Mouse (Mus musculus) bone marrow macrophage, adult 2 months (primary cell): ENCODE results near the gene Grm7. TPM values are rescaled to one million over a fixed set of nuclear protein-coding genes. Genes with fewer than 3 reads are reported as not detected.

Experiments
- H3K27ac ChIP-seq: 2 replicates; pipeline ENCODE4 v1.5.1; 2012; ENCODE audit warnings: low read depth, low read length; ENCODE audit not compliant: insufficient read depth
- H3K4me1 ChIP-seq: 2 replicates; pipeline ENCODE4 v1.6.1; 2012; ENCODE audit warnings: low read length; ENCODE audit not compliant: control insufficient read depth, insufficient read depth
- H3K4me3 ChIP-seq: 2 replicates; pipeline ENCODE4 v1.5.1; 2012; ENCODE audit warnings: mild to moderate bottlenecking, low read length, moderate library complexity; ENCODE audit not compliant: insufficient read depth
- CTCF ChIP-seq: IDR thresholded peaks from 2 replicates; pipeline ENCODE4 v1.5.1; 2012; ENCODE audit warnings: low read depth, mild to moderate bottlenecking, low read length, moderate library complexity
- POLR2A ChIP-seq: IDR thresholded peaks from 2 replicates; pipeline ENCODE4 v1.6.1; 2012; ENCODE audit warnings: mild to moderate bottlenecking, low read depth, low read length, borderline replicate concordance
- polyA plus RNA-seq: library from polyadenylated mRNA; stranded (reverse); fragments of >200 nt; gene quantifications from 2 replicates; pipeline ENCODE4 v1.2.4, GENCODE M21; 2012; ENCODE audit not compliant: missing spikeins, insufficient read depth, insufficient read length

The Grm7 gene
- polyA plus RNA-seq, 1 experiment = not detected

GRCm38 (mm10) chr6:110818236-110818635, 172.9 kb downstream of the Grm7 start:
- Histone ChIP-seq H3K27ac (no peak overlapping the region), H3K4me3 (no peak overlapping the region), H3K4me1 (no peaks in the 10 kb centered on the region)
- no peak for TF ChIP-seq POLR2A
- no peak for TF ChIP-seq CTCF

- no peak overlapping the region for H3K27ac ChIP-seq
Observed at GRCm38 (mm10) chr6:110868311-110868710, 222.9 kb downstream of the Grm7 start.

GRCm38 (mm10) chr6:110982013-110982412, 336.6 kb downstream of the Grm7 start:
- no peaks in the 10 kb centered on the region for H3K4me1 ChIP-seq
- no peak overlapping the region for H3K4me3 ChIP-seq
- no peak overlapping the region for H3K27ac ChIP-seq
- TF ChIP-seq POLR2A = no peak
- TF ChIP-seq CTCF = no peak

More at GRCm38 (mm10) chr6:110868311-110868710, 222.9 kb downstream of the Grm7 start:
- H3K4me1 ChIP-seq = no peaks in the 10 kb centered on the region
- H3K4me3 ChIP-seq = no peak overlapping the region
- TF ChIP-seq CTCF (no peak), POLR2A (no peak)

GRCm38 (mm10) chr6:111039099-111039498, 393.7 kb downstream of the Grm7 start:
- TF ChIP-seq CTCF (no peak), POLR2A (no peak)

GRCm38 (mm10) chr6:111045896-111046295, 400.5 kb downstream of the Grm7 start:
- H3K27ac ChIP-seq = no peak overlapping the region
- H3K4me3 ChIP-seq = no peak overlapping the region
- TF ChIP-seq CTCF (no peak), POLR2A (no peak)
- no peaks in the 10 kb centered on the region for H3K4me1 ChIP-seq

More at GRCm38 (mm10) chr6:111039099-111039498, 393.7 kb downstream of the Grm7 start:
- H3K4me3 ChIP-seq = no peak overlapping the region
- H3K27ac ChIP-seq = no peak overlapping the region
- H3K4me1 ChIP-seq = no peaks in the 10 kb centered on the region

GRCm38 (mm10) chr6:111049247-111049646, 403.9 kb downstream of the Grm7 start:
- TF ChIP-seq POLR2A (no peak), CTCF (no peak)
- no peak overlapping the region for H3K4me3 ChIP-seq
- no peaks in the 10 kb centered on the region for H3K4me1 ChIP-seq
- no peak overlapping the region for H3K27ac ChIP-seq

GRCm38 (mm10) chr6:111054001-111054975, 408.9 kb downstream of the Grm7 start:
- TF ChIP-seq POLR2A (no peak), CTCF (no peak)
- H3K27ac ChIP-seq = no peak overlapping the region
- no peaks in the 10 kb centered on the region for H3K4me1 ChIP-seq
- no peak overlapping the region for H3K4me3 ChIP-seq

GRCm38 (mm10) chr6:111057798-111058197, 412.4 kb downstream of the Grm7 start:
- no peak overlapping the region for H3K4me3 ChIP-seq
- TF ChIP-seq POLR2A (no peak), CTCF (no peak)
- H3K27ac ChIP-seq = no peak overlapping the region
- no peaks in the 10 kb centered on the region for H3K4me1 ChIP-seq

- TF ChIP-seq POLR2A = no peak
- TF ChIP-seq CTCF = no peak
- H3K4me3 ChIP-seq = no peak overlapping the region
Observed at GRCm38 (mm10) chr6:111060004-111060403, 414.6 kb downstream of the Grm7 start.

GRCm38 (mm10) chr6:111084569-111084968, 439.2 kb downstream of the Grm7 start:
- no peaks in the 10 kb centered on the region for H3K4me1 ChIP-seq
- H3K4me3 ChIP-seq = no peak overlapping the region
- H3K27ac ChIP-seq = no peak overlapping the region
- TF ChIP-seq POLR2A (no peak), CTCF (no peak)

More at GRCm38 (mm10) chr6:111060004-111060403, 414.6 kb downstream of the Grm7 start:
- no peak overlapping the region for H3K27ac ChIP-seq
- H3K4me1 ChIP-seq = no peaks in the 10 kb centered on the region

GRCm38 (mm10) chr6:111094818-111095217, 449.4 kb downstream of the Grm7 start:
- no peak for TF ChIP-seq POLR2A
- no peak for TF ChIP-seq CTCF
- no peak overlapping the region for H3K27ac ChIP-seq
- no peak overlapping the region for H3K4me3 ChIP-seq
- no peaks in the 10 kb centered on the region for H3K4me1 ChIP-seq
